In genomic region chr11:106648347-106648746, GRCm38 (mm10) we compare ENCODE assay signal across 8 mouse cellular contexts. TPM values are rescaled to one million over a fixed set of nuclear protein-coding genes. Genes with fewer than 3 reads are reported as not detected.
DNase-seq lines count a peak whose midpoint lies in the region; ATAC-seq and TF ChIP-seq lines count a peak whose summit lies in the region.
"Had no signal": no experiment of that assay in that cellular context is flagged by ENCODE, and none has a peak within 500 bp of the region (broad histone marks: within the 10 kb centered on the region; RNA-seq: fewer than 3 reads in every experiment).

No protein-coding gene starts in this region.

- no peak overlapping the region for H3K9ac ChIP-seq in CH12.LX (ENCODE audit: insufficient read depth, low read depth)
- H3K9ac ChIP-seq: midbrain, embryonic 12.5 days had no signal

- POLR2A ChIA-PET in Patski (lab: Charles Lee), result no interaction called here

- TF ChIP-seq POLR2A in CH12.LX (IDR thresholded peaks at IDR 0.05; ENCODE audit: low read depth, low read length), result peak; percentile 27; the same call in 1 of the 2 replicates

- TF ChIP-seq CTCF in CH12.LX (conservative IDR thresholded peaks at IDR 0.05 in 1 of 2, IDR thresholded peaks at IDR 0.05 in 1 of 2; ENCODE audit: low read depth in 2 of 2, low read length in 2 of 2), result peak; percentile 88 to 98
- TF ChIP-seq CTCF in Patski (IDR thresholded peaks at IDR 0.05), result peak; percentile 88
- peak; percentile 93 for TF ChIP-seq CTCF in layer of hippocampus, adult 2 months (conservative IDR thresholded peaks at IDR 0.05)

- CTCF ChIA-PET in Patski (lab: Charles Lee), result interaction anchor here (0.7 to 4.5 kb wide), 2 partner anchors 93 to 100 kb away, joined by 3 to 32 read pairs; no protein-coding TSS in a partner anchor

- H3K27me3 ChIP-seq in CH12.LX (replicated peaks) (no peaks in the 10 kb centered on the region), Patski (no peaks in the 10 kb centered on the region)

- no peak for ATAC-seq in Patski

- no peak for TF ChIP-seq EP300 in CH12.LX (IDR thresholded peaks at IDR 0.05; ENCODE audit: low read length)

- H3K4me3 ChIP-seq in CH12.LX (replicated peaks in 1 of 3; ENCODE audit: low read depth in 2 of 3, low read length in 2 of 3, poor library complexity in 1 of 3), result no peak overlapping the region
- no peak overlapping the region for H3K4me3 ChIP-seq in layer of hippocampus, adult 2 months
- H3K4me3 ChIP-seq: midbrain, embryonic 12.5 days had no signal

- no peaks in the 10 kb centered on the region for H3K9me3 ChIP-seq in CH12.LX (replicated peaks; ENCODE audit: low read length)
- H3K9me3 ChIP-seq: midbrain, embryonic 12.5 days had no signal

- peaks cover 3 to 14% of the 10 kb centered on the region in 2 experiments; a peak in 3 of 4 replicates for H3K4me1 ChIP-seq in CH12.LX (ENCODE audit: control insufficient read depth in 1 of 2, insufficient read depth in 2 of 2)
- H3K4me1 ChIP-seq: midbrain, embryonic 12.5 days had no signal

- in situ Hi-C loops in CH12.LX (cut with MboI; ENCODE audit: low pct_ligation_motif_present, low pct_unique_long_range_greater_than_20kb, low sequenced_read_pairs), result loop anchor here (10.0 to 25.0 kb wide), 2 partner anchors 106 to 314 kb away; partner anchors contain the start of genes Milr1 and Pecam1
- in situ Hi-C loops in Patski (cut with MboI; ENCODE audit: low pct_unique_long_range_greater_than_20kb), result loop anchor here (5.0 kb wide), 1 partner anchor 94 kb away; no protein-coding TSS in a partner anchor

- peak; percentile 99 for TF ChIP-seq RAD21 in CH12.LX (IDR thresholded peaks at IDR 0.05; ENCODE audit: low read depth, low read length)

- no peak overlapping the region for H3K27ac ChIP-seq in CH12.LX (ENCODE audit: insufficient read depth, low read depth)
- no peak overlapping the region for H3K27ac ChIP-seq in layer of hippocampus, adult 2 months
- H3K27ac ChIP-seq: midbrain, embryonic 12.5 days had no signal

- dilution Hi-C loops in CH12.LX (cut with MboI; ENCODE audit: extremely low pct_ligation_motif_present, extremely low pct_unique_long_range_greater_than_20kb, low sequenced_read_pairs), result no loop called here

- H3K79me2 ChIP-seq in CH12.LX (replicated peaks; ENCODE audit: control insufficient read depth, extremely low read depth, insufficient read depth, poor library complexity, severe bottlenecking), result no peaks in the 10 kb centered on the region

- peaks cover 0 to 5% of the 10 kb centered on the region in 2 experiments for H3K36me3 ChIP-seq in CH12.LX (replicated peaks in 1 of 2; ENCODE audit: control insufficient read depth in 1 of 2, insufficient read depth in 1 of 2, low read length in 1 of 2)
- H3K36me3 ChIP-seq: midbrain, embryonic 12.5 days had no signal

- 0 out of 2 replicates have a peak overlapping the region, but pooled peaks have one; percentile 40 for H3K4me2 ChIP-seq in CH12.LX (ENCODE audit: insufficient read depth, low read depth, poor library complexity, severe bottlenecking)
- H3K4me2 ChIP-seq: midbrain, embryonic 12.5 days had no signal

- peak; percentile 88 for DNase-seq in CH12.LX (ENCODE audit: extremely low read depth)
- DNase-seq in Patski (ENCODE audit: low read depth, low spot score), result no peak
- peak; percentile 65 for DNase-seq in cerebellum, adult 9-11 months
- peak; percentile 54 to 67 for DNase-seq in gastrocnemius, postnatal 4 days (ENCODE audit: low spot score in 2 of 2)
- peak; percentile 51 to 74 for DNase-seq in layer of hippocampus, adult 2 months (ENCODE audit: low spot score in 2 of 2)
- DNase-seq in lung, postnatal 14 days, result peak; percentile 87
- peak; percentile 63 for DNase-seq in skeletal muscle tissue, adult 2 months (ENCODE audit: low read depth, low spot score)

TF ChIP-seq in CH12.LX, 34 proteins besides CTCF, POLR2A, EP300 and RAD21:
- TF ChIP-seq MAFK (IDR thresholded peaks at IDR 0.05; ENCODE audit: insufficient replicate concordance, low read length) (no peak), USF2 (conservative IDR thresholded peaks at IDR 0.05; ENCODE audit: low read depth, low read length) (no peak), MYC (IDR thresholded peaks at IDR 0.05; ENCODE audit: low read depth, low read length) (peak; percentile 91), JUND (conservative IDR thresholded peaks at IDR 0.05; ENCODE audit: low read depth, low read length) (no peak), MEF2A (IDR thresholded peaks at IDR 0.05; ENCODE audit: borderline replicate concordance, low read depth, low read length) (no peak; the same call in 1 of the 2 replicates), ZC3H11A (IDR thresholded peaks at IDR 0.05; ENCODE audit: low read depth, low read length) (peak; percentile 99), TCF12 (IDR thresholded peaks at IDR 0.05; ENCODE audit: low read depth, low read length) (no peak), NRF1 (IDR thresholded peaks at IDR 0.05; ENCODE audit: low read depth, low read length) (no peak), MXI1 (IDR thresholded peaks at IDR 0.05; ENCODE audit: low read depth, low read length) (no peak), POLR2AphosphoS2 (IDR thresholded peaks at IDR 0.05; ENCODE audit: low read depth, low read length) (no peak), GABPA (IDR thresholded peaks at IDR 0.05; ENCODE audit: insufficient replicate concordance, low read depth, low read length) (no peak), NELFE (IDR thresholded peaks at IDR 0.05; ENCODE audit: low read depth, low read length) (no peak), MAX (IDR thresholded peaks at IDR 0.05; ENCODE audit: low read length) (peak; percentile 46; the same call in 1 of the 2 replicates), BHLHE40 (IDR thresholded peaks at IDR 0.05; ENCODE audit: low read depth, low read length) (no peak), JUN (IDR thresholded peaks at IDR 0.05; ENCODE audit: insufficient read depth, low read depth, low read length) (no peak), E2F4 (IDR thresholded peaks at IDR 0.05; ENCODE audit: insufficient replicate concordance, low read depth, low read length) (no peak), RCOR1 (conservative IDR thresholded peaks at IDR 0.05; ENCODE audit: low read depth, low read length) (no peak), USF1 (IDR thresholded peaks at IDR 0.05; ENCODE audit: low read depth, low read length) (no peak), CHD2 (IDR thresholded peaks at IDR 0.05; ENCODE audit: low read length) (no peak), UBTF (IDR thresholded peaks at IDR 0.05; ENCODE audit: low read depth, low read length) (no peak), ETS1 (conservative IDR thresholded peaks at IDR 0.05; ENCODE audit: low read depth, low read length) (no peak), MAZ (IDR thresholded peaks at IDR 0.05; ENCODE audit: low read depth, low read length) (no peak), SMC3 (IDR thresholded peaks at IDR 0.05; ENCODE audit: low read depth, low read length) (peak; percentile 100), KAT2A (IDR thresholded peaks at IDR 0.05; ENCODE audit: insufficient replicate concordance, low read length) (no peak), CHD1 (IDR thresholded peaks at IDR 0.05; ENCODE audit: low read depth, low read length) (no peak), ZNF384 (IDR thresholded peaks at IDR 0.05; ENCODE audit: low read depth, low read length) (0 out of 2 replicates have a peak, but pooled peaks have one; percentile 4), ZMIZ1 (IDR thresholded peaks at IDR 0.05; ENCODE audit: low read depth, low read length) (no peak), HCFC1 (IDR thresholded peaks at IDR 0.05; ENCODE audit: low read depth, low read length) (no peak), PAX5 (IDR thresholded peaks at IDR 0.05; ENCODE audit: low read length) (no peak), SIN3A (IDR thresholded peaks at IDR 0.05; ENCODE audit: low read length) (no peak), IRF4 (IDR thresholded peaks at IDR 0.05; ENCODE audit: low read depth, low read length) (peak; percentile 87), ZKSCAN1 (IDR thresholded peaks at IDR 0.05; ENCODE audit: borderline replicate concordance, low read depth, low read length) (no peak), ELF1 (IDR thresholded peaks at IDR 0.05; ENCODE audit: low read depth, low read length) (no peak), TBP (conservative IDR thresholded peaks at IDR 0.05; ENCODE audit: low read depth, low read length) (peak; percentile 34; the same call in 1 of the 2 replicates)

RNA-seq across cellular contexts. Expression of gene Tex2, which starts 35.1 kb away (rescaled TPM):
- total RNA-seq in CH12.LX (2012; rRNA removed) (5.0 and 6.2 TPM in 2 replicates), CH12.LX (2014; rRNA removed) (3.9 and 4.5 TPM in 2 replicates)
- polyA plus RNA-seq in CH12.LX (2012; ENCODE audit: insufficient read length, low read depth) (3.9 and 4.0 TPM in 2 replicates), Patski (2021) (16.0 TPM)
- 10 to 100 TPM; 20.1 to 21.7 TPM for total RNA-seq in gastrocnemius, postnatal 4 days (2021)
- total RNA-seq in layer of hippocampus, adult 2 months (2021), result 100 to 1,000 TPM; 144 TPM

Comparison
In these comparisons a context has a peak if more than half of its experiments do, and no peak if none do; other contexts are left out.
1. RNA of gene Tex2, which starts 35.1 kb away (total RNA-seq): 144 TPM in layer of hippocampus, adult 2 months; 20.1 to 21.7 TPM in gastrocnemius, postnatal 4 days and 3.9 to 6.2 TPM in CH12.LX; every median in the first group is over 4 times any median in the second.
2. Peak in every context shown above with its lines, with median percentiles within 50 percentile points of each other: CTCF ChIP-seq.